Mouse (Mus musculus) embryo, embryonic 10.5 days (tissue): Measurements from ENCODE around the gene Ccdc127.
A peak's percentile ranks its signal among the peaks of the same experiment; 100 is the strongest.

Experiments used
- DNase-seq: peaks from one replicate; pipeline ENCODE4 v3.0.0-alpha.2; 2015; ENCODE audit warnings: low spot score

Ccdc127 gene

DNA sequence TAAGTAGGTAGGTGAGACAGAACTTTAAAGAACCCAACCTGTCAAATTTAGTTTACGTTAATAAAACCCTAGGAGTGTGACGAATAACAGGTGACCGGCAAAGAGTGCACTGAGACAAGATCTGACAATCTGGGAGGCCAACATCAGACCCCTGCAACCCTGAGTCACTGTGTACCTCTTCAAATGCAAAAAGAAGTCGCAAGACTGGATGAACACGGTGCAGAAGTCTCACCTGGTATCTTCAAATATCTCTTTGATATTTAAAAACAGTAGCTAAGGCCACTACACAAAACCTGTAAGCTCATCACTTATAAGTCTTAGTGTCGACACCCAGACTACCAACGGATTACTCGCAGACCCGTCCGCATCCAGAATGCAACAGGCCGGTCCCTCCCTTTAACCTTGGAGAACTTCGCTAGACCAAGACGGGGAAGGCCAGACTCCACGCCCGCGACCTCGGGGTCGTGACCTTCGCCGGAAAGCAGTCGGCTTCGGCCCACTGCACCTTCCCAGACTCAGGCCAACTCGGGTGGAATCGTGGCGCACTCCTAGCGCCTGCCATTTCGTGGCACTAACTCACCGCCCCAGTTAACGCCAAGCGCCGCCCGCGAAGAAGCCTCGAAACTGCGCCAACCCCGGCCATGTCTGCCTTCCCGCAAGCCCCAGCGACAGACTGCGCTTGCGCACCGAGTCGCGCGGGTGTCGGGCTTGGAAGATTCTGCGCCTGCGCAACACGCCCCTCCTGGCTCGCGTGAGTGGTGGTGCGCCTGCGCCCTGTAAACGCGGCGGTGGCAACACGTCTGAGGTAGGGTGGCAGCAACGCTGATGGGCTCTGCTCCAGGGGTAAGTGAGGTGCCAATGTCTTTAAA, at the start of gene Ccdc127, which contains the start of gene Sdha:
Ccdc127 (plus strand) TSS at position 744 of the 869 bp plus-strand sequence.
Sdha (minus strand) TSS at position 715 of the 869 bp plus-strand sequence.
- DNase-seq = peak; percentile 97

DNA sequence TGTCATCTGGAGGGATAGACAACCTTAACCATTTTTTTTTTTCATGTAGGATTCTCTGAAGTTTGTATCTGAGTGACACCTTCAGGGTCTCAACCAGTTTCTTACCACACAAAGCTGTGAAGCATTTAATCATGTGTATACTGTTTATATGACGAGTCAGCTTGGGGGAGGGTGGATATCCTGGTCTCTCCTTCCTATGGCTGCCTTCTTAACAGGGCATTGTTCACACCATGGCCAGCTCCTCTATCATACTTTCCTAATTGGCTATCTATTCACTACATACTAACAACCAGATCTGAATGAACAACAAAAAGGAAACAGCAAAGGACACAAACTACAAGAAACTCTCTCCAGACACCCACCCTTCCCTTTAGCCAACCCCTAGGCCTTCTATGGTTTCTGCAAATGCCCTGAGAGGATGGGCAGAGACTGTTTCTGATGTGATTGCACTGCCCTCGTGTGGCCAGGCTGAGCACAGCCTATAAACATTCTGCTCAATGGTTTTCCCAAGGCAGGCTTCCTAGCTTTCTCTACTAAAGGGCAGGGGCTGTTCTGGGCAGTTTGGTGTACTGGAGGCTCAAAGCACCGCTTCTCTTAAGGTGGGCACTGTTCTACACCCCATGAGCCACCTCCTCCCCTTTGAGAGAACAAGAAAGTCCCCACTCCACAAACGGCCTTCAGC, 49.0 kb upstream of the Ccdc127 start:
- peak; percentile 83 for DNase-seq

DNA sequence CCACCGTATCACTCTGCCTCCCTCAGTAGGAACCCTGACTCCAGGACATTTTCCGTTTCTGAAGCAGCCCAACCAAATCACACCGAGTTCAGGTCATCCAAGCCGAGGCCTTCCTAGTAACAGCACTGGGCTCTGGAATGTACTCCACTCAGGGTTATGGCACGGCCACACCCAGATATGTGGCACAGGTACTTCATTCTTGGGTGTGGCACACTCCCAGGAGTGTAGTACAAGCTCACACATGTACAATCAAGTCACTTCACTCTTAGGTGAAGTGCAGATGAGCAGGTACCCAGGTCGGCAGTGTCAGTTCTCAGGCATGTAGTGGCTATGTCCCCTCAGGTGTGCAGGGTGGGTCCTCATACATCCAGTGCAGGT, 48.5 kb upstream of the Ccdc127 start:
- no peak for DNase-seq

DNA sequence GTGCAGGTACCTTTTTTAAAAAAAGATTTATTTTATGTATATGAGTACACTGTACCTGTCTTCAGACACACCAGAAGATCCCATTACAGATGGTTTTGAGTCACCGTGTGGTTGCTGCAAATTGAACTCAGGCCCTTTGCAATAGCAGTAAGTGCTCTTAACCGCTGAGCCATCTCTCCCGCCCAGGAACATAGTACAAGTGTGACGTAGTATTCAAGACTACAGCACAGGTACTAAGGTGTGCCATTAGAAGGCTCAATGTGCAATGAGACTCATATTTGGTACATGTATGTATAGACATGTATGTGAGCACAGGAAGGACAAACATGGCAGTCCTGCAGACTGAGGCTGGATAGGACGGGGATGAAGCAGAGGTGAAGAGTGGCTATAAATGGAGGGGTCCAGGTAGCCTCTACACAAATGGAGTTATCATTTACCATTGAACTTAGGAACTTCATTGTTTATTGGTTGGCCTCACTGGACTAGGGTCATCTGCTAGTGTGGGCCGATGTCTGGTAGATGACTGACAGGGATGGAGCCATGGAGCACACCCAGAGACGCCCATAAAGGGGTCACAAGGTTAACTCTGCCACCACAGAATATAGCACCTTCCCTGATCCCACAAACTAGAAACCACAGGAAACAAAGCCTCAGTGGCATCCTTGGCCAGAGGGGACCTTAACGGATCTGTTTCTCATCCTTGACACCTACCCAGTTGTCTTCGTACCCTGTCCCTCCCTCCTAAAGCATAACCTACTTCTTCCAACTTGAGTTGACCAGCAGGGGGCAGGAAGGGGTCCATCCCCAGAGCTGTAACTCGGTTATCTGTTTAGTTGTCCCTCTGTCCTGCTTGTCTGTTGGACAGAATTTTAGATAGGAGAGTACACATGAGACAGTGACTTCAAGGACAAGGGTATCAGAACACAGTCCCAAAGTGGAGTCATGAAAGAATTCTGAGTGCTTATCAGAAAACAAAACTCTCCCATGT, 47.8 kb upstream of the Ccdc127 start:
- DNase-seq = peak; percentile 5

DNA sequence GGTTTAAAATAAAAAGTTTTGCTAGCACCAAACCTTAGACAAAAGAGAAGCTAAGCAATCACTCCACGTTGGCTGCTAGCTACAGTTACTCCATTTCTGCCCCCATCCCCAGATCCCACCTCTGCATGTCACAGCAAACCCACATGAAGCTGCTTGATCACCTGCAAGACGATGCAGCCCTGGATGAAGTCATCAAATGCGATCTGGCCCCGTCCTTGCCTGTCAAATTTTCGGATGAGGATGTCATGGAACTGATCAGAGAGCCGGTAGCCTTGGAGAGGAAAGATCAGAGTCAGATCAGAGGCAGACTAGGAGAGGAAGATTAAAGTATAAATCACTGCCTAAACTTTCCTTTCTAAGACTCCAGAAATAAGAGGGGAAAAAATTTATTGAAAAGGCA, 44.7 kb upstream of the Ccdc127 start:
- DNase-seq = no peak

DNA sequence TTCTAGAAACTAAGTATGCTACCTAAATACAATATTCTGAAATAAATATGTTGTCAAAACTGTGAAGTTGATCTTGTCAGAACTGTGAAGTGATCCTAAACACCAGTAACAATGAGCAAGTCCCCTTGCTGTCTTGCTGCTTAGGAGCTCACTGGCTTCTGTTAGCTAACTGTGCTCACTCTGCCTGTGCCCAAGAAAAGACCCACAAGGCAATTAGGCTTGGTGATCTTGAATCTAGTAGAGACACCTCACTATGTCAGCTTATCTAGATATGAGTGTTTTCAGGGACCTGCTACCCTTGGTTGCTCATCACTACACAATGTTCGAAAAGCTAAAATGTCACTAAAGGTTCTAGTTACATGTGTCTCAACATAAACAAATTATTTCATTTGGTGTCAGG, 44.3 kb upstream of the Ccdc127 start:
- no peak for DNase-seq

DNA sequence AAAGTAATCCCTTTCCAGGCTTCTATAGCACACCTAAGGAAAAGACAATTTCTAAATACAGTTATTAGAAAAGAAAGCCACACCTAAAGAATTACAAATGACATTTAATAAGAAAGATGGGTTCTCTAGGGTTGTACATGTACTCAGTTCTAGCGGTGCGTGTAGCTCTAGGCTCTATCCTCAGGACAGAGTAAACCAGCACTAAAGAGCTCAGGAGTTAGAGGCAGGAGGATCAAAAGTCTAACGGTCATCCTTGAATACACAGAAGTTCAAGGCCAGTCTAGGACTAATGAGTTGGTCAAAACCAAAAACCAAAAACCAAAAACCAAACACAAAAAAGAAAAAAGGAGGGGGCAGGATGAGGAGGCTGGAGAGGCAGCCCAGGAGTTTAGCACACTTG, 35.5 kb upstream of the Ccdc127 start:
- no peak for DNase-seq

DNA sequence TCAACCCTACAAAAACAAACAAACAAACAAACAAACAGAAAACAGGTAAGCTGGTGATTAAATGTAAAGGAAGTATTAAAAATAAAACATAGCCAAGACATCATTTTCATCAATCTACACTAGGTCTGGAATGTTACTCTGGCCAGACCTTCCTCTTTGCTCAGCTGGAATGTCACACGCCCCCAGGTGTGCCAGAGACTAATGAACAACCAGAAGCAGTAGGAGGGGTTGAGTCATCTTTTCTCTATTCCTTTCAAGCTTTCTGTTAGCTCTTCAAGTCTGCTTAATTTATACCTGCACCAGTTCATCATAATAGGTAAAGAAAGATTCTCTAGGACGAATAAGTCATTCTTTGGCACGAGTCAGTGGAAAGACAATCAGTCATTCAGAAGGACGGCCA, 33.7 kb upstream of the Ccdc127 start:
- DNase-seq = no peak

DNA sequence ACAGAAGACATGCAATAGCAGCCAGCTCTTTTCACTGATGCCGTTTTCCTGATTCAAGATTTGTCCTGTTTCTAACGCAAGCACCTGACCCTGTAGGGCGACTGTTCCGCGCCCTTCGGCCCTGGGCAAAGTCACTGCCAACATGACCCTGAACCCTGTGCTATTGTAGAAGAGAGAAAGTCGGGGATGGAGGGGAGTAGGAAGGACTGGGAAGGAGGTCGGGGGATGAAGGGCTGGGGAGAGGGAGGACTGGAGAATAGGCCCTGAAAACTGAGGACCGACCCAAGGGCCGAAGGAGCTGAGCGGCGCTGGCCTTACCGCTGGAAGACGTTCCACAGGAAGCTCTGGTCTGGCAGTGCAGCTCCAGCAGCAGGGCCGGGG, 33.3 kb upstream of the Ccdc127 start:
- DNase-seq = no peak

DNA sequence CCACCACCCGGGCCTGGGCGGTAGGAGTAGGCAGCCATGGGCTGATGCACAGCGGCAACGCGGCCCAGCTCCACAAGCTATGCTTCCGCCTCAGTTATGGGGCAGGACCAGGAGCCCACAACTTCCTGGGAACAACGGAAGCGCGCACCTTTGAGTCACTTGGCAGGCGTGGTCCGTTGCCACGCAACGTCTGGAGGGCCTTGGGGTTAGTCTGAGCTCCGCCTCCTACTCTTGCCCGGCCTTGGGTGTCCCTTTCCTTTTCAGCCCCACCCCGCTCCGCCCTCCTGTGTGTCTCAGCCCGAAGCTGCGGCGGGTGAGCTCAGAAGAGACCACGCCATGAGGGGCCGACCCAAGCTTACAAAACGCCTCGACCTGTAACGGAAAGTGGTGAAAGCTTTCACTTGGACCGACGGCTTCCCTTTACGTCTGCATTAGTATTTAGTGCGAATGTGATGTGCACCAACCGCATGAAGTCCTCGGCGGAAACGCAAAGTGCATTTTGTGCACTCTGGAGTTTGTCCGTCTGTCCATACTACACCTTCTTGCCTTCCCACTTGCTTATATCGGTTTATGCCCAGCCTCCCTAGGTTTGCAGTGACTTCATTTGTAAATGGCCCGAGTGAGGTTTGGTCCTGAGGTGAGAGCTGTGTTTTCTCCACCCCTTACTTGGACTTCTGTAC, 32.8 kb upstream of the Ccdc127 start, which contains the start of gene Pdcd6:
Pdcd6 (minus strand) TSS at position 411 of the 680 bp plus-strand sequence.
- DNase-seq = peak; percentile 98

DNA sequence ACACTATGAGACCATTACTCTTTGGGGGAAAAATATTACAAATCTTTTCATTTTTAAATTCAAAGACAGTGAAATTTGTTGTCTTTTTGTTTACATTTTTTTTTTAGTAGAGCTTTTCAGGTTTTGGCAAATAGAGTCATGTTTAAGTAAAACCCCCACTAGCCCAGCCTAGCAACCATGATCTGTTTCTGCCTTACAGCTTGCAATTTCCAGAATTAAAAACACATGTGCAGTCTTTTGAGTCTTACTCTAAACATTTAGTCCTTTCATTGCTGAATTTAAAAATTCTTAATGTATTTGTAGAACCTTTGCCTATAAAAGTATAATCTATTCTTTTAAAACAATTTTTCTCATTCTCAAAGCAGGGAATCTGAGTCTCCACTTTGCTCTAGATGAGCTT, 20.8 kb upstream of the Ccdc127 start:
- no peak for DNase-seq

DNA sequence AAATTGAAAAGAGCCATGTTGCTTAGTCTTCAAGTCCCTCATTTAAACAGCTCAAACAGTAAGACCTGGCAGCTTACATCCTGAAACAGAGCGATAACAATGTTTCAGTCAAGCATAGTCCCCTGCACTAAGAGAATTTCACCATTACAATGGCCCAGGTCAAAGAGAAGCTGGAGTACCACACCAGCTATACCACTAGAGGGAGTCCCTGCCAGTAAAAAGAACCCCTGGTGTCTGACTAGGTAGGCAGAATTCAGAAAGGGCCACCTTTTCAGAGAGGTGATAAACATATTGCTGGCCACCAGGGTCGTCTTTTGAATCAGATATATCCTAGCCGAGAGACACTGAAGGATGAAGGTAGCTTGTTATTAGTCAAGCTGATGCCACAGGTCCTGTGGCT, 9.1 kb upstream of the Ccdc127 start:
- DNase-seq = peak; percentile 69

DNA sequence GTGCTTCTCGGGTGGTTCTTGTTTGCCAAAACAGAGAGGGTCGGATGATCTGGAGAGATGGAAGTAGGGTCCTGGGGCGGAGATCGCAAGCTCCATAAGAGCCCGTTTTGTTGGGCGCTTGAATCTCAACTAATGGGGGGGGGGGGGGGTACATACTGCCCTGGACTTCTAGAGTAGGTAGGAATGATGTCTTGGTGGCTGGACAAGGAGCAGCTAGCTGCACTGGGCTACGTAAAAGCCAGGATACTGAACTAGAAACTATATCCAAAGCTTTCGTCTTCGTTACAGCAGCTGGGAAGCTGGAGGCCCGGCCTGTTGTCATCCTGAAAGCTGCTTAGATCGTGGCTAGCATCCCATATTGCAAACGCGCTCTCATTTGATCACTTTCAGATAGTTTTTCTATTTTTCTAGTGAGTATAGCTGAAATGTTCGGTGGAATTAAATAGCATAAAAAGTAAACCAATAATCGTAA, 362 bp downstream of the Ccdc127 start:
- no peak for DNase-seq

DNA sequence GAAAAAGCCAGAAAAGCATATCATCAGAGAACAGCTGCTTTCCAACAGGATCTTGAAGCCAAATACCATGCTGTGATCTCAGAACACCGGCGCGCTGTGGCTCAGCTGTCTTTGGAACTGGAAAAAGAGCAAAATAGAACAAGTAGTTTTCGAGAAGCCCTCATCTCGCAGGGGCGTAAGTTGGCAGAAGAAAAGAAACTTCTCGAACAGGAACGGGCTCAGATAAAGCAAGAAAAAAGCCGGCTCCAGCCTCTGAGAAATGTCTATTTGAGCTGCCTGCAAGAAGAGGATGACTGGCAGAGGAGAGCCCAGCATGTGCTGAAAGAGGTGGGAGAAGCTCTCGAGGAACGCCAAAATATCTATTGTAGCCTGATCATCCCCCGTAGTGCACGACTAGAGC, 6.4 kb downstream of the Ccdc127 start:
- no peak for DNase-seq

DNA sequence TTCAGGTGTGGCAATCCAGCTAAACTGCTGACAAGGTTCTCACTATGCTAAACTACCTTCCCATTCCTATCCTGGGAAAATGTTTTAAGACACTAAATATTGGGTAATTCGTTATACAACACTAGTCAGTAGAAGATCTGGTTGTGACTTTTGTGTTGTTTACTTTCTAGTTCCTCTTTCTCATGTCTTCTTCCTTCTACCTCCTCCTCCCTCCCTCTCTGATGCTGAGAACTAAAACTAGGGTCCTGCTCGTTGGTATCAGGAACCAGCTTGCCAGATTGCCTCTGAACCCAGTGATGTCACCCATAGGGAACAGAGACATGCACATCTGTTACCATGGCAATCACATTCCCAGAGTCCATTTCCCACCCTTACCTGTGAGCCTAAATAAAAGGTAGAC, 12.1 kb downstream of the Ccdc127 start:
- DNase-seq = no peak

DNA sequence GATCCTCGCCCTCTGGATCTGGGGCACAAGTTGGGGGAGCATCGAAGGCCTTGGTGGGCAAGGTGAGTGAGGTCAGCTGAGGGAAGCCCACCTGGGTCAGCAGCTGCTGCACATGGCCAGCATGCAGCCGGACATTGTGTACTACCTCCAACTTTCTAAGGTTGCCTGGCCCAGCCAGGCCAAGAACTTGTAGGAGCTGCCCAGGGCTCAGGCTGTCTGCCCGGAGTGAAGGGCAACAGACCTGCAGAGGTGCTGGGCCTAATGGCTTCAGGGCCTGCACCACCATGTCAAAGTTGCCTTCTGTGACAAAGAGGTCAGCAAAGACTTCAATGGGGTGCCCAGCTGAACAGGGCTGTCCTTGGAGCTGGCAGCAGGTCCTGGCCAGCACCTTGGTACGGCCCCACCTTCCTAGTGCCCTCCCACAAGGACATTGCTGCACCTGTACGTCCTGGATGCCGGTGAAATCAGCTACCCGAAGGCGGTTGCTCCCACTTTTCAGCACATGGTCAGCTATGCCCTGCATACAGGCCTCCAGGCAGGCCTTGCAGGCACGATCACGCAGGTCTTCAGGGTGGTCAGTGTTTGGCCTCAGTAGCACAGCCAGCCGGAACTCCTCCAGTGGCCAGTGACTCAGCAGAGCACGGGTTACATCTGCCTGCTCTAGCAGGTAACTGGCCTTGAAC, 13.2 kb downstream of the Ccdc127 start:
- no peak for DNase-seq

DNA sequence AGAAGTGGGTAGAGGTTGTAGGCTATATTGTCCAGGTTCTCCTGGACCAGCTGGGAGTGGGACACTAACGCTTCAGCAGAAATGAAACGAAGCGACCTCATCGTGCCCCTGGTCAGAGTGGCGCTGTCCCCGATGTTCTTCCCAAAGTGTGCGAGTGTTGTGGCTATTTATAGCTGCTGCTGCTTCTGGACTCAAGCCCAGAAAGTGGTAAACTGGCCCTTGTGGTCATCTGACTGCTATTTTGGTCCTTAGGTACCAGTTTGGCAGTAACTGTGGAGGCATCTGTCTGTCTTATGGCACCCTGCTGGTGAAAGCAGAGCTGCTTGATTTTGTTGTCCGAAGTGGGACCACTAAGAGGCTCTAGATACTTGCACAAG, 13.7 kb downstream of the Ccdc127 start, which contains the start of gene Lrrc14b:
Lrrc14b (minus strand) TSS at position 147 of the 377 bp plus-strand sequence.
- DNase-seq = no peak

DNA sequence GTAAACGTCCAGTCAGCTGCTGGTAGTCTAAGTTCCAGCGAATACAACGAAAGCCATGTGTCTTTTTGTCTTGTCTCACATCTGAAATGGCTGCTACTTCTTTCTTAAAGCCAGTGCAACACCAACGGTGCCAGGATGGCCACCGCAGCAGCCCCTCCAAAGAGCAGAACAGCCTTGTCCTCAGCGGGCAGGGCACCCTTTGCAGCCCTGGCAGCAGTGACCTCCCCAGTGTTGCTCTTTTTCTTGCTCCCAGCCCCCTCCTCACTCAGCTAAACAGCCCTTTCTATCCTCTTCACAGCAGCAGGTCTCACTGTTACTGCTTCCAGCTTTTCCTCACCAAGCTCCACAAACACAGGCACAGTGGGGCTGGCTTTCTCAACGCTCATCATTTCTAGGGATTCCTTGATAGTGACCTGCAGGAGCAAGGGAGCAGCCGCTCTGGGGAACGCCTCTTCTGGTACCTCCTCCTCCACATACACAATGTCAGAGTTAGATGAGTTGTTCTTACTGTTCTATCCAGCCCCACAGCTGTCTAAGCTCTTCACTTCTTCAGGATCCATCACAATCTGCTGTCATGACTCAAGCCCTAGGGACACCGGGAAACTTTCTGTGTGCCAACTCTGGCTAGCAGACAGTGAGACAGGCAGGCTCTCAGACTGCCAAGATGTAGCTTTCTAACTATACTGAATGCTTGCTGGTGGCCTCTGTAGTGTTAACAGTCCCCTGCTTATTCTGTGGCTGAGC, 31.6 kb downstream of the Ccdc127 start:
- no peak for DNase-seq

DNA sequence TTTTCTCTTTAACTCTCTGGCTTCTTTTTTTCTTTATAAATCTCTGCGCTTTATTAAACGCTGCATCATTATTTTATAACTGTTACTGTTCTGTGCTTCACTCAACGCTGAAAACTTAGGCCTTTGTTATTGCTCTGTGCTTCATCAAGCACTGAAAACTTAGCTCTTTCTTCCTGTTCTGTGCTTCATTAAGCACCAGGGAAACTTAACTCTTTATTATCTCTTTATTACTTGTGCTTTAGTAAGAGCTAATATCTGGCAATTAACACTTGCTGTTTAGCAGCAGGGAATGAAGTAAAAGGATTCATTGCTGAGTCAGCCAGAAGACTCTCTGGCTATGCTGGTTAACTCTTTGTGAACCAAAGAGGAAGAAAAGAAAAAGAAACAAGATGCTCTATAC, 32.2 kb downstream of the Ccdc127 start:
- no peak for DNase-seq

DNA sequence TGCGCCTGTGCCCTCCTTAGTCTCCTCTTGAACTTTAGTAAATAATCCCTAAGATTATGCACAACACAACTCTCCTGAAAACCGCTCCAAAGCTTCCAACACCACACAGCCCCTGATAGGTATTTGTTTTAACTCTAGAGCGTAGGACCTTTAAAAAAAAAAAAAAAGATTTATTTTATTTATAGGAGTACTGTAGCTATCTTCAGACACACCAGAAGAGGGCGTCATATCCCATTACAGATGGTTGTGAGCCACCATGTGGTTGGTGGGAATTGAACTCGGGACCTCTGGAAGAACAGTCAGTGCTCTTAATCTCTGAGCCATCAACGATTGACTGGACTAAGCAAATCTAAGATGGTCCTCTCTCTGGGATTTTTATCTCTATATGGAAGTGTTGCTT, 39.6 kb downstream of the Ccdc127 start:
- DNase-seq = no peak
